Mouse (Mus musculus): ENCODE measurements at regions not wholly inside any gene's neighbourhood (a gene's known extent, or its start where the extent isn't known, plus 50 kb on each side); places are given as distances from the start of the nearest gene placed in this dataset.

GRCm38 (mm10) chr8:44839504-44840209 is 95.6 kb upstream of the Fat1 start:
- DNase-seq, result no peak

DNA sequence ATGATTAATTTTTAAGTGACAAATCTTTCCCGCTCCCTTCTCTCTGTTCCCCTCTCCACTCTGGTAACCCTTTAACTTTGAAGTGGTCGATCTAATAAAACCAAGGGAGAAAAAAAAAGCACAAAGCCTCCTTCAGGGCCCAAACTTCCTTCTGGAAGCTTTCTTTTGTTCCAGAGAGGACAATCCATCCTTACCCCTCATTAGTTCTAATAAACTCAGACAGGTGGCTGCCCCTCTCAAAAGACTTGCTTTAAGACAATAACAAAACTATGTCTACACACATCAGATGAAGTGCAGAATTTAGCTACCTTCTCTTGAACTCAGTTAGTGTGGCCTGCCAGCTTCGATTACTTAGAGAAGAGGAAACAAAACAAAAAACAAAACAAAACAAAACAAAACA is 94.6 kb upstream of the Fat1 start:
- no peak for DNase-seq

- no peak for DNase-seq
These were observed 90.9 kb upstream of the Fat1 start for GRCm38 (mm10) chr8:44844362-44844761.

- DNase-seq, result no peak
These were observed 83.0 kb upstream of the Fat1 start for GRCm38 (mm10) chr8:44852223-44852622.

DNA sequence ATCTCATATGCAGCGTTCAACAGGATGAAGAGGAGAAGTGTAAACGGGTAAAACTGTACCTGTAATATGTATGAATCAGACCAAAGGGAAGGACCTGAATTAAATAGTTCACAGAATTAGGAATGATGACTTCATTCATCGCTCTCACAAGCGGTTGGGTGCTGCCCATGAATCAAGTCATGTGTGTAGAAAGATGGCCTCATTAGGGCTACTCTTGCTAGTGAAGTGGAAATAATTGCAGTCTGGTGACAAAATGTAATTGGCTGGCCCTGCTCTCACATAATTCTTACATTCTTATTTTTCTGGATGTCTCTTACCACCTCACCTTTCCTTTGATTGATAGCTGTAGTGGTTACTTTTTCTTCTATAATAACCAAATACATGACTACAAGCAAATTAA is 80.1 kb upstream of the Fat1 start:
- DNase-seq, result no peak

GRCm38 (mm10) chr8:44867202-44867601 is 68.0 kb upstream of the Fat1 start:
- no peak for DNase-seq

- DNase-seq, result no peak
These were observed 67.6 kb upstream of the Fat1 start for GRCm38 (mm10) chr8:44867666-44868065.

DNA sequence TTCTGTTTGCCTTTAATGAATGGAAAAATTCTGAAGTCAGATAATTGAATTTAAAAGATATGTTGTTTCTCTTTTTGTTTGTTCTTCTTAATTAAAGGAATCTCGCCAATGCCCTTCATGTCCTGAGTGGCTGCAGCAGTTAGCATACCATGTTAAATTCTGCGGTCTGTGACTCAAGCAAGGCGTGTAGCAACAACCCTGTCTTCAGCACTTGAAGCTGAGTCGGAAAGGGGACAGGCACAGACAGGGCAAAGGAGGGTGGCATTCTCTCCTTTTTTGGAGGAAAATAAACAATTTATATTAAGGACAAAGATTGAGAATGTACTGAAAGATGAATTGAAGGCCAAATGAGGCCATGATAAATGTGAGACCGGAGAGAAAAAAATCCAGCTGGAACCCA is 58.2 kb upstream of the Fat1 start:
- DNase-seq, result no peak

GRCm38 (mm10) chr8:44878208-44878607 is 57.0 kb upstream of the Fat1 start:
- DNase-seq, result no peak

DNA sequence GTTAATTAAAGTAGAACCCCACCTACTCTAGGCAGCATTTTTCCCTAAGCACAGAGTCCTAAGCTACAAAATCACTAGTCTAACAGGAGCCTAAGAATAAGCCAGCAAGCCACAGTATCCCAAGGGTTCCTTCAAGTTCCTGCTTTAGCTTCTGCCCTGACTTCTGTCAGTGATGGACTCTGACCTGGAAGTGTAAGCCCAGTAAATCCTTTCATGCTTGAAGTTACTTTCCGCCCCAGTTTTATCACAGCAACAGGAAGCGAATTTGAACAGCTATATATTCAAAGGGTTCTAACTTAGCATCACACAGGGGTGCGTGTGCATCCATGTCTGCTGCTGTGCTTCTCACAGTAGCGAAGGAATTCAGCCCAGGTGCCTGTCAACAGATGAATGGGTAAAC is 56.1 kb upstream of the Fat1 start:
- no peak for DNase-seq

DNA sequence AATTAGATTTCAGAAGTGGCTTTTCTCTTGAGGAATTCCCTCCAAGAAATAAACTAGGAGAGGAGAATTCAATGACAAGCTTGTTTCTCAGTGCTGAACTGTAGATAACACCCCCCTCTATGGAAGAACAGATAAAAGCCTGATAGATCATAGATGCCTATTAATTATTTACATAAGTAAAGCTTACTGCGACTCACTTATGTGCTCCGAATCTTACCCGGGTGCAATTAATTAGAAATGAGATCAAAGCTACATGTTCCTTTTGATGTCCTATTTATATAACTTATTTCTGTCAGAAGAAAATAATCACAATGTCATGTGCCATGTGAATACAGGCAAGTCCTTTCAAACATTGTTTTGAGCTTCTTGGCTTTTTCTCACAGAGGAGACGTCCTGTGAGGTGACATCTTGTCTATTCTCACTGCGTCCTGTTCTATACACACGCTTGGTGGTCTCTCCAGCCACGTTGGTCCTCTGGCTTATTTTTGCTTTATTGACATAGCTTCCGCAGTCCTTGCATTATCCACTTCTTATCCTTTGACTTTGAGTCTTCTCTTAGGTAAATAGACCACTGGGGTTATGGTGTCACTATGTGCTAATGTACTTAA is 50.7 kb upstream of the Fat1 start:
- DNase-seq, result no peak
